Mouse (Mus musculus): Measurements from ENCODE around the gene Atpaf1.

Atpaf1 gene

GRCm38 (mm10) chr4:115850111-115850510 lies 65.5 kb downstream of the Atpaf1 start:
- DNase-seq, result no peak

DNA sequence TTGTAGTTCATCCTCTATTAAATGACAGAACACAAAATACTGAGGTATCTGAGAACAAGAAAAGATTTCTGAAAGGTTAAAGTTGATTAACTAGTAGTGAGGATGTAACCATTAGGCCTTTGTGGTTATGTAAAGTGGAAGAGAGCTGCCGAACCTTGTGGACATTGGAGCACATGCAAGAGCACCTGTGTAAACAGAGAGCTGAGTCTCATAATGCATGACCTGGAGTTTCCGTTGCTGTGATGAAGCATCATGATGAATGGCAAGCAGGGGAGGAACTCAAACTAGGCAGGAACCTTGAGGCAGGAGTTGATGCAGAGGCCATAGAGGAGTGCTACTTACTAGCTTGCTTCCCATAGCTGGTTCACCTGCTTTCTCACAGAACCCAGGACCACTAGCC lies 66.0 kb downstream of the Atpaf1 start:
- DNase-seq, result no peak

GRCm38 (mm10) chr4:115851569-115851968 lies 67.0 kb downstream of the Atpaf1 start:
- no peak for DNase-seq

DNA sequence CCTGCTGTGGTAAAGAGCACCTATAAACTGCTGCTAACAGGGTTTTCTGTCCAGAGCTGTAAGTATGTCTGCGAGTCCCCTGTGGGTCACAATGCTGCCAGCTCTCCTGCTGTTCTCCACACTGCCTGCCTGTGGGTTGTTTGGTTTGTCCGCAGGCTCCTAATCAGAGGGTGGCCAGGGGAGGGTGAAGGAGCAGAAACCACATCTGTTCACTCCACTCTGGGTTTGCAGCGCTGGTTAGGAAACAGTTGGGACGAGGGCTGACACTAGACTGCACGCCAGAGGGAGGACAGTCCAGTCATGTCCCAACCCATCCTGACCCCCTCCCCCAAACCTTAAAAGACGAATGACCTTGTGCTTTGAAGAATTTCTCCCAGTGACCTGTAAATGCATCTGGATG lies 70.5 kb downstream of the Atpaf1 start:
- DNase-seq, result no peak

DNA sequence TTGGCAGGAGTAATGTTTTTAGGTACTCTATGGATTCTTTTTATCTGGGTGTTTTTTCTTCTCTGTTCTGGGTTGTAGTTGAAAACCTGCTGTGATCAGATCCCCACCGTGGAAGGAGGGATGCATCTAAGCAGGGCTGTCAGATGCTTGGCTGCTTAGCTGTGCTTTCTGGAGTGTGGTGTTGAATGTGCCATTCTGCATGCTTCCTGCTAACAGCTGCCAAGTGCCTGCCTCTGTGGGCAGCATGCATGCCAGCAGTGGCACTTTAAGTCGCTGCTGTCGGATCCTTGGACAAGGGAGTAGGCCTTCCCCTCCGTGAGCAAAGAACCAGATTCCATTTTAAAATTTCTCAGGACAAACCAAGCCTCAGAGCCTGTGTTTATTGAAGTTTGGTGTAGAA lies 71.0 kb downstream of the Atpaf1 start:
- no peak for DNase-seq

DNA sequence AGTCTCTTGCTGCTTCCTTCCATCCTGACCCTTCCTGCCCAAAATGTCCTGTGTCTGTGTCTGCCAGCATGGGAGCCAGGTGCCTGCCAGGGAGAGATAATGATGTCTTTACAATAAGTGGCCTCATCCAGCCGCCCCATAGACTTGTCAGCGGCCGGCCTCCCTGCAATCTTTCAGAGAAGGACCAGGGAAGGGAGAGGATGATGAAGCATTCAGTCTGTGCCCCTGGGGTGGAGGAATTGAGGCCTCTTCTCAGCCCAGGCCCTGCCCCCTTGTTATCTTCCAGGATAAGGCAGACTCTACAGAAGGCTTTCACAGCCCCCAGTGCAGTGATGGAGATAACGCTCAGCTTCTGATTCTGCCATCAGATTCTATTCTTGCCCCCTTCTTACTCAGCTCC lies 71.7 kb downstream of the Atpaf1 start:
- no peak for DNase-seq

DNA sequence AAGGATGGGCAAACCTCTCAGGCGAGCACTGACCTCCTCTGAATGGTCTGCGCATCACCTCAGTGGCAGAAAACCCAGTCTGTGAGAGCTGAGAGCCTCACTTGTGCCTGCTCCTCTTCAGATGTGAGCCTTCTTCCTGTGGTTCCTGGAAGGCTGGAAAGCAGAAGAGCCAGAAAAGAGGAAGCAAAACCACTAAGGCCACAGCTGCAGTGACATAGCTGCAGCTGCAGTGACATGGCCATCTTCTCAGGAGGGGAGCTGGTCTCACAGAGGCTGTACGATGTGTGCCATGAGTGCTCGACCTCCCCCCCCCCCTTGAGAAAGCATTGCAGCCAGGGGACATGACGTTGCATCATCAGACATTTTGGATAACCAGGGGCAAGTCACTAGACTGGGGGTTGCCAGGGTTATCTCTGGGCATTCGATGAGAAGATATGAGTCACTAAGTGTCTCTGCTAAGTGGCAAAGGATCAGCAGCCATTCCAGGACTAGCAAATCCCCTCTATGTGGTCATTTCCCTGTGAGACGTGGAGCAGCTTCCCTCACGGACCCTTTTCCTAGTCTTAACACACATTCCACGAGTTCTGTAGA lies 72.8 kb downstream of the Atpaf1 start:
- no peak for DNase-seq

- DNase-seq, result no peak
Measured at GRCm38 (mm10) chr4:115863352-115863751, 78.7 kb downstream of the Atpaf1 start.

- DNase-seq, result no peak
Measured at GRCm38 (mm10) chr4:115863880-115864279, 79.3 kb downstream of the Atpaf1 start.

All from cerebellum, postnatal 14 days (tissue).